Mouse (Mus musculus) urinary bladder, adult 18-20 months (tissue): ENCODE measurements around the gene Smtnl1.
A peak's percentile ranks its signal among the peaks of the same experiment; 100 is the strongest.

Experiments
- DNase-seq, 2 experiments: peaks; one replicate each; pipeline ENCODE4 v3.0.0; 2022; ENCODE audit warnings: low spot score in 2 of 2, mixed read lengths in 2 of 2

Smtnl1 gene

GRCm38 (mm10) chr2:84822552-84822951 lies at the start of gene Smtnl1:
Gene Smtnl1 (minus strand): TSS chr2:84822652.
- DNase-seq = no peak

- no peak for DNase-seq
These were observed 48.2 kb upstream of the Smtnl1 start for GRCm38 (mm10) chr2:84870623-84871160.

GRCm38 (mm10) chr2:84868977-84869376 lies 46.5 kb upstream of the Smtnl1 start:
- no peak for DNase-seq

GRCm38 (mm10) chr2:84868521-84868943 lies 46.1 kb upstream of the Smtnl1 start:
- DNase-seq = no peak

- no peak for DNase-seq
These were observed 43.4 kb upstream of the Smtnl1 start for GRCm38 (mm10) chr2:84865616-84866571.

- DNase-seq = no peak
These were observed 39.8 kb upstream of the Smtnl1 start for GRCm38 (mm10) chr2:84862231-84862630.

GRCm38 (mm10) chr2:84861430-84861829 lies 39.0 kb upstream of the Smtnl1 start:
- no peak for DNase-seq

GRCm38 (mm10) chr2:84859991-84860780 lies 37.7 kb upstream of the Smtnl1 start:
- no peak for DNase-seq

- no peak for DNase-seq
These were observed 36.1 kb upstream of the Smtnl1 start for GRCm38 (mm10) chr2:84858551-84858950.

GRCm38 (mm10) chr2:84855732-84856131 lies 33.3 kb upstream of the Smtnl1 start:
- DNase-seq = no peak

- peak in 1 of 2 experiments; percentile 70 for DNase-seq
These were observed 28.9 kb upstream of the Smtnl1 start for GRCm38 (mm10) chr2:84851130-84852040.

GRCm38 (mm10) chr2:84850407-84851129 lies 28.1 kb upstream of the Smtnl1 start:
- no peak for DNase-seq

GRCm38 (mm10) chr2:84845226-84845625 lies 22.8 kb upstream of the Smtnl1 start:
- DNase-seq = no peak

- DNase-seq = no peak
These were observed 21.2 kb upstream of the Smtnl1 start for GRCm38 (mm10) chr2:84843654-84844053.

- DNase-seq = no peak
These were observed 19.5 kb upstream of the Smtnl1 start for GRCm38 (mm10) chr2:84841905-84842304.

GRCm38 (mm10) chr2:84840748-84841563 lies 18.5 kb upstream of the Smtnl1 start:
- DNase-seq = no peak

- peak; percentile 34 to 54 for DNase-seq
These were observed 17.7 kb upstream of the Smtnl1 start for GRCm38 (mm10) chr2:84840016-84840747.

GRCm38 (mm10) chr2:84838993-84839980 lies 16.8 kb upstream of the Smtnl1 start:
- DNase-seq = peak; percentile 23 to 54
